8 mouse cellular contexts compared by ENCODE assay signal in genomic region chr12:69158765-69159577, GRCm38 (mm10). TPM values are rescaled to one million over a fixed set of nuclear protein-coding genes. Genes with fewer than 3 reads are reported as not detected.
DNase-seq lines count a peak whose midpoint lies in the region; ATAC-seq and TF ChIP-seq lines count a peak whose summit lies in the region.
"Not testable (repeated sequence)": the region's sequence is repeated elsewhere in the genome, so short reads cannot be mapped to it uniquely, and the experiment has no call there.

TSS of gene Rps29 (minus strand) at chr12:69159186.

- H3K27ac ChIP-seq in ES-E14 (ENCODE audit: insufficient read depth, low read depth, low read length, poor library complexity, severe bottlenecking), result peak within 1 kb of the TSS; percentile 89
- peak within 1 kb of the TSS; percentile 94 for H3K27ac ChIP-seq in forebrain, embryonic 15.5 days (replicated peaks)

- intact Hi-C loops in heart, postnatal 25 days (cut with DNase I), result not testable (repeated sequence)

- ATAC-seq in forebrain, embryonic 15.5 days (replicated peaks), result peak; percentile 99
- peak; percentile 97 for ATAC-seq in neutrophil, adult 5-6 weeks (ENCODE audit: extremely low read depth, insufficient number of reproducible peaks, low FRiP score, poor library complexity, severe bottlenecking)

- not testable (repeated sequence) for H3K27me3 ChIP-seq in forebrain, embryonic 15.5 days

- TF ChIP-seq POLR2A in lung, adult 2 months (IDR thresholded peaks at IDR 0.05; ENCODE audit: borderline replicate concordance, extremely low read depth, low read depth, low read length), result peak; percentile 80

- not testable (repeated sequence) for H3K4me1 ChIP-seq in ES-E14 (ENCODE audit: control insufficient read depth in 2 of 2, insufficient read depth in 2 of 2, low read length in 2 of 2, poor library complexity in 1 of 2); lung, adult 2 months (ENCODE audit: control insufficient read depth, insufficient read depth, low read length)
- H3K4me1 ChIP-seq in forebrain, embryonic 15.5 days, result peaks cover 13% of the 10 kb centered on the region

- in situ Hi-C loops in ES-E14 (cut with MboI; ENCODE audit: low sequenced_read_pairs in 2 of 2, unreplicated experiment in 2 of 2), result not testable (repeated sequence)

- peak within 1 kb of the TSS; percentile 86 to 98 for H3K4me3 ChIP-seq in ES-E14 (ENCODE audit: insufficient read depth in 1 of 2, low read depth in 1 of 2, low read length in 2 of 2, poor library complexity in 1 of 2, severe bottlenecking in 1 of 2)
- H3K4me3 ChIP-seq in forebrain, embryonic 15.5 days, result peak within 1 kb of the TSS; percentile 59
- H3K4me3 ChIP-seq in lung, adult 2 months (replicated peaks; ENCODE audit: extremely low read depth, low read depth, low read length), result peak within 1 kb of the TSS; percentile 71

- H3K36me3 ChIP-seq in ES-E14 (ENCODE audit: control insufficient read depth, insufficient read depth, low read length, poor library complexity, severe bottlenecking), result peaks cover 14% of the 10 kb centered on the region
- peaks cover 21% of the 10 kb centered on the region for H3K36me3 ChIP-seq in forebrain, embryonic 15.5 days

- DNase-seq in ES-E14 (ENCODE audit: low read depth, low spot score), result peak; percentile 99
- DNase-seq in cerebellum, adult 11-12 months, result peak; percentile 99
- DNase-seq in heart, postnatal 25 days (ENCODE audit: low spot score), result peak; percentile 96
- peak; percentile 99 for DNase-seq in layer of hippocampus, adult 18-20 months (ENCODE audit: low spot score in 2 of 2)
- DNase-seq in lung, adult 2 months, result peak; percentile 96
- DNase-seq in thymus, adult 18-20 months, result peak; percentile 95 to 96

- H3K9me3 ChIP-seq in ES-E14 (ENCODE audit: control insufficient read depth, insufficient read depth, low read depth, low read length); forebrain, embryonic 15.5 days: not testable (repeated sequence)

- WGBS in forebrain, embryonic 15.5 days, result under 1% methylated on average over 60 of the region's 68 CpGs
- WGBS in lung, adult 2 months, result under 1% methylated on average over 61 of the region's 68 CpGs

- H3K4me2 ChIP-seq in forebrain, embryonic 15.5 days (replicated peaks), result peak within 1 kb of the TSS; percentile 51

- peak within 1 kb of the TSS; percentile 92 for H3K9ac ChIP-seq in ES-E14 (ENCODE audit: insufficient read depth, low read depth, low read length, poor library complexity, severe bottlenecking)
- peak within 1 kb of the TSS; percentile 77 for H3K9ac ChIP-seq in forebrain, embryonic 15.5 days (replicated peaks)

- TF ChIP-seq CTCF in lung, adult 2 months (IDR thresholded peaks at IDR 0.05; ENCODE audit: insufficient read depth, low read length), result not testable (repeated sequence)

TF ChIP-seq in ES-E14, 5 proteins besides CTCF, POLR2A, EP300 and RAD21:
- TF ChIP-seq MAFK (IDR thresholded peaks at IDR 0.05; ENCODE audit: insufficient read depth, low read depth, low read length), result peak; percentile 26; the same call in 1 of the 2 replicates
- peak; percentile 61; the same call in 1 of the 2 replicates for TF ChIP-seq HCFC1 (IDR thresholded peaks at IDR 0.05; ENCODE audit: borderline replicate concordance, insufficient read depth, low read length)

RNA-seq across cellular contexts. Expression of gene Rps29, which starts in this region (rescaled TPM):
- total RNA-seq in ES-E14 (2012; rRNA removed), result 5,422 and 5,676 TPM in 2 replicates
- polyA plus RNA-seq in forebrain, embryonic 15.5 days (2015; fragmentation: Nextera tagmentation; extraction: Ambion mirVana), result 1,221 and 1,345 TPM in 2 replicates
- total RNA-seq in heart, postnatal 25 days (2021), result 1,000 to 10,000 TPM; 1,352 to 1,376 TPM
- total RNA-seq in layer of hippocampus, adult 18-20 months (2021), result 1,000 to 10,000 TPM; 1,313 to 1,405 TPM
- polyA plus RNA-seq in lung, adult 2 months (2012; rRNA removed), result 892 and 1,117 TPM in 2 replicates
- total RNA-seq in neutrophil, adult 5-6 weeks (2017), result 1,199 and 1,263 TPM in 2 replicates

Comparison
In these comparisons a context has a peak if more than half of its experiments do, and no peak if none do; other contexts are left out.
1. Peak in every context shown above with its lines: DNase-seq, ATAC-seq, H3K4me3 ChIP-seq and H3K27ac ChIP-seq.